15 mouse cellular contexts compared by ENCODE assay signal in genomic region chr13:95186741-95187035, GRCm38 (mm10).
DNase-seq lines count a peak whose midpoint lies in the region; ATAC-seq and TF ChIP-seq lines count a peak whose summit lies in the region.
"Had no signal": no experiment of that assay in that cellular context is flagged by ENCODE, and none has a peak within 500 bp of the region (broad histone marks: within the 10 kb centered on the region; RNA-seq: fewer than 3 reads in every experiment).

No protein-coding gene starts in this region.

- ATAC-seq in forebrain, embryonic 16.5 days: peak; percentile 40; the same call in 1 of the 2 replicates
- ATAC-seq in forebrain, embryonic 12.5 days (ENCODE audit: low FRiP score): no peak
- no peak for ATAC-seq in liver, embryonic 12.5 days

- no peak for TF ChIP-seq CTCF in liver, adult 2 months (IDR thresholded peaks at IDR 0.05; ENCODE audit: low read depth, low read length)
- TF ChIP-seq CTCF in lung, adult 2 months (IDR thresholded peaks at IDR 0.05; ENCODE audit: insufficient read depth, low read length): no peak

- peak overlapping the region; percentile 9; the same call in 1 of the 2 replicates for H3K4me2 ChIP-seq in forebrain, embryonic 16.5 days (ENCODE audit: low read length)
- no peak overlapping the region for H3K4me2 ChIP-seq in forebrain, embryonic 12.5 days
- no peak overlapping the region for H3K4me2 ChIP-seq in liver, embryonic 12.5 days
- H3K4me2 ChIP-seq: embryonic facial prominence, embryonic 12.5 days; heart, embryonic 13.5 days; hindbrain, embryonic 15.5 days had no signal

- no peaks in the 10 kb centered on the region for H3K79me2 ChIP-seq in liver, adult 2 months (ENCODE audit: control insufficient read depth, insufficient read depth, low read length)

- TF ChIP-seq POLR2A in liver, adult 2 months (IDR thresholded peaks at IDR 0.05; ENCODE audit: extremely low read depth, insufficient read depth, low read length): no peak
- no peak for TF ChIP-seq POLR2A in lung, adult 2 months (IDR thresholded peaks at IDR 0.05; ENCODE audit: borderline replicate concordance, extremely low read depth, low read depth, low read length)

- H3K27me3 ChIP-seq in forebrain, embryonic 16.5 days (replicated peaks; ENCODE audit: control insufficient read depth, insufficient read depth, low read length): no peaks in the 10 kb centered on the region
- H3K27me3 ChIP-seq in forebrain, embryonic 12.5 days: peaks cover 11% of the 10 kb centered on the region; the same call in 1 of the 2 replicates
- H3K27me3 ChIP-seq in liver, adult 2 months (ENCODE audit: control insufficient read depth, insufficient read depth, low read length): no peaks in the 10 kb centered on the region
- H3K27me3 ChIP-seq in liver, embryonic 12.5 days (replicated peaks): no peaks in the 10 kb centered on the region
- no peaks in the 10 kb centered on the region for H3K27me3 ChIP-seq in limb, embryonic 10.5 days (ENCODE audit: low read depth, poor library complexity, severe bottlenecking)
- H3K27me3 ChIP-seq: embryonic facial prominence, embryonic 12.5 days; hindbrain, embryonic 15.5 days had no signal

- DNase-seq in liver, adult 2 months (ENCODE audit: extremely low read depth, low read depth, low spot score): peak; percentile 27
- DNase-seq in lung, postnatal 25 days (ENCODE audit: low spot score): peak; percentile 6
- DNase-seq in lung, adult 2 months: no peak
- peak; percentile 12 for DNase-seq in limb, embryonic 10.5 days (ENCODE audit: low spot score)
- DNase-seq in cerebellum, postnatal 10 days: no peak
- DNase-seq: cerebellum, adult 2 months; cerebellum, postnatal 14 days; gastrocnemius, postnatal 36 days; heart, postnatal 36 days had no signal

- H3K9ac ChIP-seq in forebrain, embryonic 16.5 days (replicated peaks; ENCODE audit: low read depth, low read length): no peak overlapping the region
- no peak overlapping the region for H3K9ac ChIP-seq in forebrain, embryonic 12.5 days
- no peak overlapping the region for H3K9ac ChIP-seq in liver, adult 2 months (ENCODE audit: low read depth, low read length)
- H3K9ac ChIP-seq in liver, embryonic 12.5 days: no peak overlapping the region
- H3K9ac ChIP-seq: embryonic facial prominence, embryonic 12.5 days; heart, embryonic 13.5 days; hindbrain, embryonic 15.5 days had no signal

- H3K27ac ChIP-seq in forebrain, embryonic 16.5 days (ENCODE audit: low read length): no peak overlapping the region
- H3K27ac ChIP-seq in forebrain, embryonic 12.5 days: no peak overlapping the region
- H3K27ac ChIP-seq in liver, adult 2 months (replicated peaks; ENCODE audit: insufficient read depth, low read depth, low read length): no peak overlapping the region
- H3K27ac ChIP-seq in liver, embryonic 12.5 days: no peak overlapping the region
- no peak overlapping the region for H3K27ac ChIP-seq in limb, embryonic 10.5 days
- H3K27ac ChIP-seq: embryonic facial prominence, embryonic 12.5 days; heart, embryonic 13.5 days; hindbrain, embryonic 15.5 days had no signal

- no peaks in the 10 kb centered on the region for H3K9me3 ChIP-seq in forebrain, embryonic 16.5 days (ENCODE audit: control insufficient read depth, low read length)
- H3K9me3 ChIP-seq in forebrain, embryonic 12.5 days: no peaks in the 10 kb centered on the region
- H3K9me3 ChIP-seq in liver, embryonic 12.5 days (replicated peaks): no peaks in the 10 kb centered on the region
- no peaks in the 10 kb centered on the region for H3K9me3 ChIP-seq in limb, embryonic 10.5 days (replicated peaks)
- H3K9me3 ChIP-seq: embryonic facial prominence, embryonic 12.5 days; heart, embryonic 13.5 days; hindbrain, embryonic 15.5 days had no signal

- H3K36me3 ChIP-seq in forebrain, embryonic 16.5 days (ENCODE audit: control insufficient read depth, insufficient read depth): no peaks in the 10 kb centered on the region
- H3K36me3 ChIP-seq in forebrain, embryonic 12.5 days (replicated peaks): no peaks in the 10 kb centered on the region
- H3K36me3 ChIP-seq in liver, adult 2 months (ENCODE audit: control insufficient read depth, insufficient read depth, low read length): no peaks in the 10 kb centered on the region
- H3K36me3 ChIP-seq in liver, embryonic 12.5 days: no peaks in the 10 kb centered on the region
- H3K36me3 ChIP-seq in limb, embryonic 10.5 days: no peaks in the 10 kb centered on the region
- H3K36me3 ChIP-seq: embryonic facial prominence, embryonic 12.5 days; heart, embryonic 13.5 days; hindbrain, embryonic 15.5 days had no signal

- 12% methylated on average over 4 of the region's 4 CpGs for WGBS in forebrain, embryonic 16.5 days
- WGBS in forebrain, embryonic 12.5 days: 42% methylated on average over 4 of the region's 4 CpGs
- 84% methylated on average over 4 of the region's 4 CpGs for WGBS in liver, adult 2 months
- 72% methylated on average over 4 of the region's 4 CpGs for WGBS in liver, embryonic 12.5 days (ENCODE audit: insufficient replicate concordance)
- WGBS in lung, adult 2 months: 39% methylated on average over 4 of the region's 4 CpGs
- WGBS in limb, embryonic 10.5 days: 39% methylated on average over 4 of the region's 4 CpGs

- H3K4me3 ChIP-seq in forebrain, embryonic 16.5 days (replicated peaks; ENCODE audit: low read length): no peak overlapping the region
- H3K4me3 ChIP-seq in forebrain, embryonic 12.5 days (replicated peaks): no peak overlapping the region
- H3K4me3 ChIP-seq in liver, adult 2 months (ENCODE audit: insufficient read depth, low read depth, low read length): no peak overlapping the region
- H3K4me3 ChIP-seq in liver, embryonic 12.5 days: no peak overlapping the region
- no peak overlapping the region for H3K4me3 ChIP-seq in lung, adult 2 months (replicated peaks; ENCODE audit: extremely low read depth, low read depth, low read length)
- no peak overlapping the region for H3K4me3 ChIP-seq in limb, embryonic 10.5 days
- H3K4me3 ChIP-seq: embryonic facial prominence, embryonic 12.5 days; heart, embryonic 13.5 days; hindbrain, embryonic 15.5 days had no signal

- peaks cover 15% of the 10 kb centered on the region for H3K4me1 ChIP-seq in forebrain, embryonic 16.5 days (replicated peaks; ENCODE audit: control insufficient read depth, insufficient read depth, low read length)
- peaks cover 18% of the 10 kb centered on the region; the same call in 1 of the 2 replicates for H3K4me1 ChIP-seq in forebrain, embryonic 12.5 days
- no peaks in the 10 kb centered on the region for H3K4me1 ChIP-seq in liver, adult 2 months (ENCODE audit: control insufficient read depth, insufficient read depth, low read length)
- no peaks in the 10 kb centered on the region for H3K4me1 ChIP-seq in liver, embryonic 12.5 days
- H3K4me1 ChIP-seq in lung, adult 2 months (ENCODE audit: control insufficient read depth, insufficient read depth, low read length): peaks cover 2% of the 10 kb centered on the region; the same call in 1 of the 2 replicates
- no peaks in the 10 kb centered on the region for H3K4me1 ChIP-seq in limb, embryonic 10.5 days
- H3K4me1 ChIP-seq: embryonic facial prominence, embryonic 12.5 days; heart, embryonic 13.5 days had no signal

Comparison
In these comparisons a context has a peak if more than half of its experiments do, and no peak if none do; other contexts are left out.
1. DNase-seq: peak in liver, adult 2 months (single experiment), lung, postnatal 25 days (single experiment) and limb, embryonic 10.5 days (single experiment); none in lung, adult 2 months (single experiment) and cerebellum, postnatal 10 days (0 of 2).